Mouse (Mus musculus) myocyte (in vitro differentiated cells): ENCODE results near the gene Shbg.

Source experiments
- CEBPB ChIP-seq: IDR thresholded peaks from 2 replicates; pipeline ENCODE4 v1.6.1; 2011; ENCODE audit warnings: mild to moderate bottlenecking, moderate library complexity; ENCODE audit not compliant: poor library complexity, insufficient read depth, severe bottlenecking
- MAX ChIP-seq: IDR thresholded peaks from one replicate; pipeline ENCODE4 v1.6.1; 2011; ENCODE audit warnings: low read depth, mild to moderate bottlenecking, control low read depth
- POLR2A ChIP-seq: IDR thresholded peaks from one replicate; pipeline ENCODE4 v1.6.1; 2011; ENCODE audit warnings: low read depth, mild to moderate bottlenecking, control low read depth, moderate library complexity; ENCODE audit not compliant: insufficient read length
- SRF ChIP-seq: IDR thresholded peaks from one replicate; pipeline ENCODE4 v1.6.1; 2011; ENCODE audit warnings: low read depth; ENCODE audit not compliant: control insufficient read depth, insufficient read length

GRCm38 (mm10) chr11:69656617-69657461 is 39.1 kb upstream of the Shbg start:
- no peak for TF ChIP-seq SRF
- TF ChIP-seq MAX = no peak
- TF ChIP-seq POLR2A = no peak
- no peak for TF ChIP-seq CEBPB
